Mouse (Mus musculus): ENCODE measurements at regions not wholly inside any gene's neighbourhood (a gene's known extent, or its start where the extent isn't known, plus 50 kb on each side); places are given as distances from the start of the nearest gene placed in this dataset.

DNA sequence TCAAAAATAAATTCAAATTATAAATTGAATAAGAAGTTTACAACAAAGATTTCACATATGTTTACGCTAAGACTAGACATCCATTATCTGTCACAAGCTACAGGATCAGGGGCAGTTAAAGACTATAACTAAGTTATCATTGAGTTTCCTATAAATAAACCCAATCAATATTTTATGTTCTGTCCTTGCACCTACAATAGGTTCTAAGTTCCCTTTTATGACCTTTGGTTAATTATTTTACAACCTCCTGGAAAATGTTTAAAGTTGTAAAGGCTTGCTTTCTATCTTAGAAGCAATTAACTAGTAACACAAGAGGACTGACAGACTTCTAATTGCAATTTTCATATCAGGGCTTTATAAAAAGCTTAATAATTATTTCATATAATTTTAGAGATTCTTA is 632.7 kb downstream of the Nap1l3 start:
- TF ChIP-seq POLR2A (IDR thresholded peaks at IDR 0.05; ENCODE audit: borderline replicate concordance, extremely low read depth, insufficient read depth, insufficient read length, poor library complexity, severe bottlenecking) (no peak), CTCF (IDR thresholded peaks at IDR 0.05; ENCODE audit: borderline replicate concordance, extremely low read depth, insufficient read depth, insufficient read length) (no peak)
